Mouse (Mus musculus): ENCODE data around the gene Gad2. TPM values are rescaled to one million over a fixed set of nuclear protein-coding genes. Genes with fewer than 3 reads are reported as not detected.

The Gad2 gene
- total RNA-seq (2023) = not detected

DNA sequence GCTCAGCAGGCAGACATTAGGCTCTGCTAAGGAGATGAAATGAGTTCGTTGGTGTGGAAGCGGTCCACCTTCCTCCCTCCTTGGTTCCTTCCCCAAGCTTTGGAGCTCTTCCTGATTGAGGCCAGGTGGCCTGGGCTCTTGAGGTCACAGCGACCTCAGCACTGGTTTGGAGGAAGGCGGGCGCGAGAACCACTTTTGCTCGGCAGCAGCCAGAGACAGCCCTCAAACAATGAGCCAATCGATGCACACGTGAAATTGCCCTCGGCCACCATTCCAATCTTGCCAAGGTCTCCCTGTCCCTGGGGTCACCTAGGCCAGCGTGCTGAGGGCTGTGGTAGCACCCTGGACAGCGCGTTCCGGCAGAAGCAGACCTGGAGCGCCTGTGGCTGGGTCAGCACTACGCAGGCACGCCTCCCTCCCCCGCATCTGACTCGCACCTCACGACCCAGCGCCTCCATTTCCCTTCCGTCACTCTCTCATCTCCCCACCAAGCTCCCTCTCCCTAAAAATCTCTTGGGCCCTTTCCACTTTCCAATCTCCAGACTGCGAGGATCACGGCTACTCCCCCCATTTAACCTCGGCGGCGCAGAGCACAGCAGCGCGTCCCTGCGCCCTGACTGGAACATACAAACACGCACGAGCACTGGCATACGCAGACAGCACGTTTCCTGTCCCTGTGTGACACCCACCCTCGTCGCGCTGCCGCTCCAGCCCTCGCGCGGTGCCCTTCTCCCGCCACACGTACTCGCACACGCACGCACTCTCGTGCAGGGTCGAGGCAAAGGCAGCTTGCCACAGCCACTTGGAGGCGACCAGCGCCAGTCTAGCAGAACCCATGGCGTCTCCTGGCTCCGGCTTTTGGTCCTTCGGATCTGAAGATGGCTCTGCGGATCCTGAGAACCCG lies at the start of gene Gad2:
Gene Gad2, plus strand, starts transcription at position 378 of the 904 bp plus-strand sequence.

Other genes starting within 250 kb of the Gad2 start
- gene Apbb1ip, start 151.9 kb downstream of the Gad2 start, total RNA-seq (2023) = 205 TPM